Mouse (Mus musculus): ENCODE measurements around the gene Gss.

Gss gene

DNA sequence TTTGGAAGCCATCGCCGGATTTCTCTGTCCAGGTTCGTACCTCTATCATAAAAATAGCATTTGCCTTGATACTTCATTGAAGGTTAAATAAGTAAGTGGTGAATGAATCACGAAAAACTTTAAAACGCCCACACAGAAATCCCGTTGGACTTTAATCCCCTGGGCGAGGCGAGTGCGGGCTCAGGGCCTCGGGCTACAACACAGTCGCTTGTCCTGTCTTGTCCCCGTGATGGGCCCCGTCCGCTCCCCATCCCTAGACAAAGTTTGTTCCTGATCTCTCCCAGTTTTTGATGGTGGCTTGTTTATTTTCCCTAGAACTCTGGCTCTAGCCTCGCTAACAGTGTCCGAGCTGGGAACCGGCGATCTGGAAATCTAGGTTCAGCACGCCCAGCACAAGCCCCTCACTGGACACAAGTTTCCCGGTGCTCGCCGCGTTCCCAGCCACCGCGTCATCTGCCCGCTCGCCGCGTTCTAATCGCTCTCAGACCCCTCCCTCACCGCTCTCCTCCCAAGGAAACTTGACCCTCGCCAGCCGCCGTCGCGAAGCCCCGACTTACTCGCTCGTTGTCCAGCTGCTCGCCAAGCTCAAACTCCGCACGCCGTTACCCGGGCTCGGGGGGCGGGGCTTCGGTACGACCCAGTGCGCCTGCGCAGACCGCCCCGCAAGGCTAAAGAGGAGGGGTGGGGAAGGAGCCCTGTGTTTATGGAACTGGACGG lies at the start of gene Gss:
Gss (minus strand) TSS at position 674 of the 717 bp plus-strand sequence.
- DNase-seq: peak; percentile 97

DNA sequence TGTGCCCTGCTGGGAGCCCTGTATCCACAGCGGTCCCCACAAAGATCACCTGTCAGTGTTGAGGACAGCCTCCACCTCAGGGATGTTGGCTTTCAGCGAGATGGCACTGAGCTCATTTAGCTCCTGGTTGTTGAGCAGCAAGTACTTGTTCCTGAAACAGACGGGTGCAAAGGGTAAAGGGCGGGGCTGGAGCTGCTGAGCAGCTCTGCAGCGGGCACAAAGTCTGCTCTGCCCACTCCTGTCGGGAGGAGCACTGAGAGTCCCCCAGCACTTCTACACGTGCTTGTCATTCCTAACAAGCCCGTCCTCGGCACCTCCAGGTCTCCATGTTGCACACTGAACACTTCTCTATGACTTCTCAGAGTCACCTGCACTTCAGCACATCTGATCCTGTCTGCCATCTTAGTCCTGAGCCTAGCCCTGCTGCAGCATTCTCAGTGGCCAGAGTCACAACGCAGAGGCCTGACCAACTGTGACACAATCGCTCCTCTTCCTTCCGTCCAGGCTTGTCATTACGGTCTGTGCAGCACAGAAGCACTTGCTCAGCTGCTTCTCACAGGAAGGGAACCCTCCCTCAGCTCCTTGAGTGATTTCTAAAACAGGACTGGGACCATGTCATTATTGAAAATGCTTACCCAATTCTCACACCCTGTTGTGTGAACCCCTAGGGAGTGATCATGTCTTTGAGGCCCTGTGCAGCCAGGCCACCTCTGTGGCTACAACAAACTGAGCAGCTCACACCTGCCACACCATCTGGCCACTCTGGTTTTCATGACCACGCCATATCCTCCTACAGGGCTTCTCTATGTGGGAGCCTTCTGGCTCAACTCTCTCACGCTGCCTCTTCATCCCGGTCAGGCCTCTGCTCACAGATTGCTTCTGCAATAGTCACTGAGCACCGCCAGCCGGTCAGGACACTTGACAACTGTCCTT lies 49.2 kb upstream of the Gss start:
- peak; percentile 62 for DNase-seq

DNA sequence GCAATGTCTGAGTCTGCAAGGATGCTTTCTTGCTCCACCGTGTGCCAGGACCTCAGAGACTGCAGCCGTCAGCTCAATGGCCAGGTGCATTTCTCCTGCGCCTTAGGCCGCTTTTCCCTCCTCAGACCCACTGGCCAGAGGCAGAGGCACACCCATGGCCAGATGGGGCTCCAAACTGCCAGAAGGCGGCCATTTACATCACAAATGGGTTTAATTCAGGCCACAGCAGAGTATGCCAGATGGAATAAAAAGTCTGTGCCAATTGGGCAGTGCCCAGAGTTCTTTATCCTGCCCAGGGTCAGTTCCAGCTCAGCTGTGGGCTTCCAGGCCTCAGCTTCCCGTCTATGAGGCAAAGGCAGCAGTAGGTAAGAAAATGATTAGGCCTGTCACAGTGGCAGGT lies 48.0 kb upstream of the Gss start:
- DNase-seq: peak; percentile 88

DNA sequence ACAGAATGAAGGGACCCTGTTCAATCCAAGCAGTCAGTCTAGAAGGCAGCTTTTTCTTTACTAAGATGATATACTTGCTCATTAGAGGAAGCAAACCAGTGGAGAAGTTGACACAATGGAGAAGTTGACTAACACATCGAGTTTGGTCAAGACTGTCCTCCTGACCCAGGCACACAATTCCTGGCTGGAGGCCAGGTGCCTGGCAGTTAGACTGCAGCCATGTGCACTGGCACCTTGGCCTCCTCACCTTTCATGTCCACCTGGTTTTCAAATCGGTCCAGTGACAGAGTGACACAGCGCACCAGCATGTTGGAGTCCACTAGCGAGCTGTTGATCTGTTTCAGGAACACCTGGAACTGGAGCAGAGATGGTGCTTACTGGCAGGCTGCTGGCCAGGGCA lies 44.8 kb upstream of the Gss start:
- DNase-seq: no peak

DNA sequence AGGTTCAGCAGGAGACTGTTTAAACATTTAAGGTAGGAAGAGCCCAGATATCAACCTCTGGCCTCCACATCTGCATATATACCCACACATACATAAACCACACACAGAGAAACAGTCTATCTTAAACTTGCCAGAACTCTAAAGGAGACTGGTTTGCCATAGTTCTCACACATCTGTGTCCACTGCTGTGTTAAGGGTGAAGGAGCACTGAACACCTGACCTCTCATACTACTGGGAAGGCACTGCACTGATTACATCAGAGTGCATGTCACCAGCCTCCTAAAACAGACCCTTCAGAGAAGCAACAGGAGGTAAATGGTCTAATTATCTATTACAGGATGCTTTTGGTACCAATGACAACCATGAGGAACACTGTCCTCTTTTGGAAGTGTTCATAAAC lies 44.3 kb upstream of the Gss start:
- no peak for DNase-seq

DNA sequence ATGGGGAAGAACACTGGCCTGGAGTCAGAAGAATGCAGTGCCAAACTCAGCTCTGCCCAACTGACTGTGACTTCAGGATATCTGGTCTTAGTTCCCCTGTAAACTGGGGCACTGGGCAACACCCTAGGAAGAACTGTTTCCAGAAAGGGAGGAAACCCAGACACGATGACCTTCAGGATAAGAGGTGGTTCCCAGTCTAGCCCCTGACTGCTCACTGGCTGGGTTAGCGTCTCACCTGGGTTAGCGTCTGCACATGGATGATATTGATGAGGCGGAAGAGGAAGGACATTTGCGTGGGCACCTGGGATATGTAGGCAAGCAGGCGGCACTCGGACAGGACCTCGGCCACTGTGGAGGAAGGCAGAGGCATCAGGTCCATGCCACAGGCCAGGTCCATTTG lies 43.4 kb upstream of the Gss start:
- DNase-seq: no peak

DNA sequence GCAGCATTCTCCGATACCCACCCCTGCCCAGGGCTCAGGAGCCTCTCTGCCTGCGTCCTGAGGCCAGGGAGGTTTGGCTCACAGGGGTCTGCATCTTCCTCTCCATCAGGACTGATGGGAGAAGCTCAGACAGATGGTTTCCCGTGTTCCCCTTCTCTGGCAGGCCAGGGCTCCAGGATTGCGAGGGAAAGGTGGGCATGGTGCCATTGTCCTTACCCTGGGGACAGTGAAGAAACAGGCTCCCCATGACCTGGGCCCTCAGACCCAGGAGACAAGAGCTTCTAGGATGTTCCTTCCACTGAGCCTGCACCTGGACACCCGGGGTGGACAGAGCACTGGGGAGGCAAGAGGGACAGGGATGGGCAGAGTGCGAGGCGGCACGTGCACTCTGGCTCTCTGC lies 42.0 kb upstream of the Gss start:
- DNase-seq: peak; percentile 58

DNA sequence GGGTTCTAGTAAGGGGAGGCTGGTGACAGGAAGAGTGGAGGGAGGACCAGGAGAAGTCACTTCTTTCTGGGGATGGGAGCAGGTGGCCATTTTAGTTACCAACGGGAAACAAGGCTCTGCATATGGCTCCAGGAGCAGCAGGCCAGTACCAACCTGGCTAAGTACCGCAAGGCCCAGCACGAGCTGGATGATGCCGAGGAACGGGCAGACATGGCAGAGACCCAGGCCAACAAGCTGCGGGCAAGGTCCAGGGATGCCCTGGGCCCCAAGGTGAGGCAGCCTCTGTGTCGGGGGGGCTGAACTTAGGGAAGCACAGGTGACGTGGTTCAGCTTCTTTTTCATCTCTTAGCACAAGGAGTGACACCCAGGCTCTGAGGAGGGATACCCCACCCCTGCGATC lies 41.1 kb upstream of the Gss start:
- peak; percentile 73 for DNase-seq

DNA sequence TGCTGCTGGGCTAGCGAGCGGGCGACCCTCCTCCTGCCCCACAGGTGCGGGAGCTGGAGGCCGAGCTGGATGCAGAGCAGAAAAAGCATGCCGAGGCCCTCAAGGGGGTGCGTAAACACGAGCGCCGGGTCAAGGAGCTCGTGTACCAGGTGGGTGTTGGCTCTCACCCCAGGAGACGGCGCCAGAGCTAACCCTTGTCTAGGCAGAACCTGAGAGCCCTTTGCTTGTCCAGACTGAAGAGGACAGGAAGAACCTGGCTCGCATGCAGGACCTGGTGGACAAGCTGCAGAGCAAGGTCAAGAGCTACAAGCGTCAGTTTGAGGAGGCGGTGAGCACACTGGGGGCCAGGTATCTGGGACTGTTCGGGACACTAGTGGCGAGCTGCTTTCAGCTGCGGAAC lies 40.5 kb upstream of the Gss start:
- peak; percentile 47 for DNase-seq

DNA sequence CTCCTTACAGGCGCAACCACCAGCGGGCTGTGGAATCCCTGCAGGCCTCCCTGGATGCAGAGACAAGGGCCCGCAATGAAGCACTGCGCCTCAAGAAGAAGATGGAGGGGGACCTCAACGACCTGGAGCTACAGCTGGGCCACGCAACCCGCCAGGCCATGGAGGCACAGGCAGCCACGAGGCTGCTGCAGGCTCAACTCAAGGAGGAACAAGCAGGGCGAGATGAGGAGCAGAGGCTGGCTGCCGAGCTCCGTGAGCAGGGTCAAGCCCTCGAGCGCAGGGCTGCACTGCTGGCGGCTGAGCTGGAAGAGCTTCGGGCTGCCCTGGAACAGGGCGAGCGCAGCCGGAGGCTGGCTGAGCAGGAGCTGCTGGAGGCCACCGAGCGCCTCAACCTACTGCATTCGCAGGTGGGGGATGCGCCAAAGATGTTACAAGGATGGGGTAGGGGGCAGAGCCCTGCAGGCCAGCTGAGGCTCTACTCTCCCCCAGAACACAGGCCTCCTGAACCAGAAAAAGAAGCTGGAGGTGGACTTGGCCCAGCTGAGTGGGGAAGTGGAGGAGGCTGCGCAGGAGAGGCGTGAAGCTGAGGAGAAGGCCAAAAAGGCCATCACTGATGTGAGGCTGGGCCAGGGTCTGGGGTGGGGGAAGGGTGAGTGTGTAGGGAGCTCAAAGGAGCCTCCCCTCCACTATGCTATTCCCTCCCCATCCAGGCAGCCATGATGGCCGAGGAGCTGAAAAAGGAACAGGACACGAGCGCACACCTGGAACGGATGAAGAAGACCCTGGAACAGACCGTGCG lies 39.7 kb upstream of the Gss start:
- peak; percentile 50 for DNase-seq

DNA sequence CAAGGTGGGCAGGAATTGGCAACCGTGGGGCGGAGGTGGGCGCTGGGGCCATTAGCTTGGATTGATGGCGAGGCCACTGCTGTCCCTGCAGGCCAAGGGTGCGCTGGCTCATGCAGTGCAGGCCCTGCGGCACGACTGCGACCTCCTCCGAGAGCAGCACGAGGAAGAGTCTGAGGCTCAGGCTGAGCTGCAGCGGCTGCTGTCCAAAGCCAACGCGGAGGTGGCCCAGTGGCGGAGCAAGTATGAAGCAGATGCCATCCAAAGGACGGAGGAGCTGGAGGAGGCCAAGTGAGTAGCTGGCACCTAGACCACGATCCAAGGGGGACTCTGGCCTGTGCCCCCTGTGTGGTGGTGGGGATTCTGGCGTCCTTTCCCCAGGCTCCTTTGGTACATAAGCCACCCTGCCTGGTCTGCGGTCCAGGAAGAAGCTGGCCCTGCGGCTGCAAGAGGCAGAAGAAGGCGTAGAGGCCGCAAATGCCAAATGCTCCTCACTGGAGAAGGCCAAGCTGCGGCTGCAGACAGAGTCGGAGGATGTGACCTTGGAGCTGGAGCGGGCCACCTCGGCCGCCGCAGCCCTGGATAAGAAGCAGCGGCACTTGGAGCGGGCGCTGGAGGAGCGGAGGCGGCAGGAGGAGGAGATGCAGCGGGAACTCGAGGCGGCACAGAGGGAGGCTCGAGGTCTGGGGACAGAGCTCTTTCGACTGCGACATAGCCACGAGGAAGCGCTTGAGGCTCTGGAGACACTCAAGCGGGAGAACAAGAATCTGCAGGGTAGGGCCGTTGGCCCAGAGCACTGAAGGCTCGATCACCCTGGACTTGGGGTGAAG lies 38.2 kb upstream of the Gss start:
- peak; percentile 53 for DNase-seq

DNA sequence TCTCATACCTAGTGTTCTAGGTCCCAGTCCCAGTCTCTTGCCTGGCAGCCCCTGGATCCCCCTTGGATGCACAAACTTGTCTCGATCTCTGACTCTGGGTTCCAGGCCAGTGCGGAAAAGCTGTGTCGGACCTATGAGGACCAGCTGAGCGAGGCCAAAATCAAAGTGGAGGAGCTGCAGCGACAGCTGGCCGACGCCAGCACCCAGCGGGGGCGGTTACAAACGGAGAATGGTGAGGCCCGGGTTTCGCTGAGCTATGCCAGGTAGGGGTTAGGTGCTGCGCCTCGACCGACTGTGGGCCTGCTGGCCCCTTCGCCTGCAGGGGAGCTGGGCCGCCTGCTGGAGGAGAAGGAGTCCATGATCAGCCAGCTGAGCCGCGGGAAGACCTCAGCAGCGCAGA lies 37.5 kb upstream of the Gss start:
- peak; percentile 58 for DNase-seq

DNA sequence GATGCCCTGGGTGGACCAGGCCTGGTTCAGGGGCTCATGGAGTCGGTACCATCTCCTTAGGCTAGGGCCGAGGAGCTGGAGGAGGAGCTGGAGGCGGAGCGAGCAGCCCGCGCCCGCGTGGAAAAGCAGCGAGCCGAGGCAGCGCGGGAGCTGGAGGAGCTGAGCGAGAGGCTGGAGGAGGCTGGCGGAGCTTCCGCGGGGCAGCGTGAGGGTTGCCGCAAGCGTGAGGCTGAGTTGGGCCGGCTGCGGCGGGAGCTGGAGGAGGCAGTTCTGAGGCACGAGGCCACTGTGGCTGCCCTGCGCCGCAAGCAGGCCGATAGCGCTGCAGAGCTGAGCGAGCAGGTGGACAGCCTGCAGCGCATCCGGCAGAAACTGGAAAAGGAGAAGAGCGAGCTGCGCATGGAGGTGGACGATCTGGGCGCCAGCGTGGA lies 36.6 kb upstream of the Gss start:
- DNase-seq: peak; percentile 78

DNA sequence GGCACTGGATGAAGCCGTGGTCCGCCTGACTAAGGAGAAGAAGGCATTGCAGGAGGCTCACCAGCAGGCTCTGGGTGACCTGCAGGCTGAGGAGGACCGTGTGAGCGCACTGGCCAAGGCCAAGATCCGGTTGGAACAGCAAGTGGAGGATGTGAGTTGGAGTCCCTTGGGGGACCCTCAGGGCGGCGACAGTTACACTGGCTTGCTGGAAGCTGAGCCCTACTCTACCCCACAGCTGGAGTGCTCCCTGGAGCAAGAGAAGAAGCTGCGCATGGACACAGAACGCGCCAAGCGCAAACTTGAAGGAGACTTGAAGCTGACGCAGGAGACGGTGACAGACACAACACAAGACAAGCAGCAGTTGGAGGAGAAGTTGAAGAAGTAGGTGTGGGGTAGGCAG lies 35.9 kb upstream of the Gss start:
- DNase-seq: peak; percentile 63

DNA sequence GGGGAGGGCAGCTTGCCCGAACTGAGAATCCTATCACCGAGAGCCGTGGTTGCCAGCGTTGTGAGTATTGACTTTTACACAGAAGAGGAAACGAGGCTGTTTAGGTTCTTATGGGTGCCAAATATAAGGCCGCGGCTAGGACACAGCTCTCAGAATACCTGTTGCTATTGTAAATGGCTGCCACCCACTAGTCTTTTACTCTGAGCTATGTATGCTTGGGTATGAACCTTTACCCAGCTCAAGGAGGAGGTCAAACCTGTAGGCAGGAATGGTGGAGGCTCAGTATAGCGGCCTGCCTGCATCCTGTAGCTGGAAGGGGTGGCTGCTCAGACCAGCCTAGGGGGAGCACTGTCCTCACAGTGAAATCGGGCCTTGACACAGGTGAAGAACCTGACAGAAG lies 35.5 kb upstream of the Gss start:
- no peak for DNase-seq

DNA sequence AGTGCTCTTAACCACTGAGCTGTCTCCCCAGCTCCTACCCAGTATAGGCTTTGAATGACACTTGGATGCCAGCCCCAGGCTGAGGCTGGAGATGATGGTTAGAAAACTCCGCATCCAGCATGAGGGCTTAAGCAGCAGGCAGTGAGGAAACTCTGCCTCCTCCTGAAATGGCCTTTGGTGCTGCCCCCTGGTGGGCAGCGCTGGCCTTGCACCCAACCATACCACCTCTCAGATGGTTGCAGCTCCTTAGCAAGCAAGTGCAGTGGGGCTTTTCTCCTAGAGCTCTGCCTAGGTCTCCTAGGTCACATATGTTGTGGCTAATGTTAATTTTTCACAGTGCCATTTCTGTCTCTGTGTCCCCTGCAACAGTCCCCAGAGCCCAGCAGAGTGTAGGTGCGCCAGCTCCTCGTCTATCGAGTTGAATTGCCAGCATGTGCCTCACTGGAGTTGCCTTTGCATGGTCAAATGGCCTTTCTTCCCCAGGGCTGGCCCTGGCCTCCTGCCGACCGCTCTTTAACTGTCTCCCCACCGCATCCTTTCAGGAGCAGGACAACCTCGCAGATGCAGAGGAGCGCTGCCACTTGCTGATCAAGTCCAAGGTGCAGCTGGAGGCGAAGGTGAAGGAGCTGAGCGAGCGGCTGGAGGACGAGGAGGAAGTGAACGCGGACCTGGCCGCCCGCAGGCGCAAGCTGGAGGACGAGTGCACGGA lies 34.6 kb upstream of the Gss start:
- peak; percentile 80 for DNase-seq

DNA sequence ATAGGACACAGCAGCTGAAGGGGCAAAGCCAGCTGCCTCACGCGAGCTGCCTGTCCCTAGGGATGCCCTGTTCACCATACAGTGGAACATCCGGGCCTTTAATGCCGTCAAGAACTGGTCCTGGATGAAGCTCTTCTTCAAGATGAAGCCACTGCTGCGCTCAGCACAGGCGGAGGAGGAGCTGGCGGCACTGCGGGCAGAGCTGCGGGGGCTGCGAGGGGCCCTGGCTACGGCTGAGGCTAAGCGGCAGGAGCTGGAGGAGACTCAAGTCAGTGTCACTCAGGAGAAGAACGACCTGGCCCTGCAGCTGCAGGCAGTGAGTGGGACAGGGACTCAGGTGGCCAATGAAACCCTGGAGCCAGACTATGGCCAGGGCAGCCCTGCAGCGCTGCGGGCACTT lies 33.7 kb upstream of the Gss start:
- no peak for DNase-seq

DNA sequence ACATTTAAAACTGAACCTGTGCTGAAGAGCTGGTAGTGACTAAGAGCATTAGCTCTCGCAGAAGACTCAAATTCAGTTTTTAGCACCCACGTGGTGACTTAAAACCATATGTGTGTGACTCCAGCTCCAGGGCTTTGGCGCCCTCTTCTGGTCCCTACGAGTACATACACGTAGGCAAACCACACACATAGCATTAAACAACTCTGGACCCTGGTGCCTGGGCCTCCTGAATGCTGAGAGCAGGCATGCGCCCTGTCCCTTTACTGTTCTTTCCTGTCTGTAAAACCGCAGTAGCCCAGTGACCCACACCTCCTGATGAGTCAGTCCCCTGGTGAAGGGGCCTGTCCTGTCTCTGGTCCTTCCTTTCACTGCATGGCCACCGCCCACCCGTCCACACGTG lies 32.1 kb upstream of the Gss start:
- DNase-seq: no peak

DNA sequence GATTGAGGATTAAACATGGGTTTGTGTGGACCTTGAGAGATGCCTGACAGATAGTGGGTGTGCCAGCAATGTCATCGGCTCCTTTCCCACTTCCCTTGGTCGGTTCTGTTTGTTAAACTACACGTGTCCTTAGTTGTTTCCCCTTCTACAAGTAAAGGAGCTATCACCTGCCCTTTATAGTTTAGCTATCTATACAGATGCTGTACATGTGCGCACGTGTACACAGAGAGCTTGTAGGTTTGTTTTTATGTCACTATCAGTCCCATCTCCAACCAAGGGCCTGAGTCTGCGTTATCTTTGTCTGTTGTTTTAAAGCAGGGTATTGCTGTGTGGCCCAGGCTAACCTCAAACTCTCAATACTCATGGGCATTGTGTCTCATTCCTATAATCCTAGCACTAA lies 31.4 kb upstream of the Gss start:
- no peak for DNase-seq

DNA sequence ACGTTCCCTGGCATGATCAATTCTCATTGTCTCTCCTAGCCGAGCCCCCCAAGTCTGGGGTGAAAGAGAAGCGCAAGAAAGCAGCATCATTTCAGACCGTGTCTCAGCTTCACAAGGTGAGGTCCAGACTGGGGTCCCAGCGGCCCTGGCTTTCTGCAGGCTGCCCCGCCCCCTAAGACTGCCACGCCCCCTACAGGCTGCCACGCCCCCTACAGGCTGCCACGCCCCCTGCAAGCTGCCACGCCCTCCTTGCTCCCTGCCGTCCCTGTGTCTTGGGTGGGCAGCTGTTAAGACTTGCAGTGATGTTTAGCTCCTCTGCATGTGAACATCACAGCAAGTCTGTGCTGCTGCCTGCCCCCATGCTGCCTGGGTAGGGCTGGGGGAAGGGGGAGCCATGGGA lies 30.0 kb upstream of the Gss start:
- DNase-seq: no peak

DNA sequence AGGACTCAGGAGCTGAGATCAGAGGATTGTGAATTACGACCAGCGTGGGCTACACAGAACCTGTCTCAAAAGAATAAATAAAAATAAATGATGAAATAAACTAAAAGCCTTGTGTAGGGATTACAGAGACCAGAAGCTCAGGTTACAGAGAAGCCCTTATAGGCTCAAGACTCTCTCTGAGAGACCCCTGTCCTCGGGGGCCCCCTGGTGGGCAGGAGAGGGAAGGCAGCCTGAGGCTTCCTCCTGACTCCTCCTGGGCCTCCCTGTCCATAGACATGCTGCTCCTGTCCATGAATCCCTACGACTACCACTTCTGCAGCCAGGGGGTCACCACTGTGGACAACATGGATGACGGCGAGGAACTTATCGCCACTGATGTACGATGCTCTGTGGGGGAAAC lies 27.2 kb upstream of the Gss start:
- DNase-seq: peak; percentile 83

DNA sequence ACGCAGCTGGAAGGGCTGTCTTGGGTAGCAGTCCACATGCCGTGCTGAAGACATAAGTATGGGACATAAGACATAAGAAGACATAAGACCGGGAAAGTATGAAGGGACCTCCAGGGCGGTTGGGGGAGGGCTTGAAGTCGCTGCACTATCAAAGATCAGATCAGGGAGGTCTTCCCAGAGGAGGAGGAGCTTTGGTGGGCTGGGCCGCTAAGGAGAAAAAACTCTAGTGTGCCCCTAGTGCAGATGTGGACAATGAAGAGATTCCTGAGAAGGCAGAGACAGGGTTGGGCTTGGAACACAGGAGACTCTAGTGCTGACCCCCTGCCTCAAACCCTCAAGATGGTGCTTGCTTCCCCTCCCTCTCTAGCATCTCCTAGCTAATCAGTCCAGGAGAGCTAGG lies 24.4 kb upstream of the Gss start:
- no peak for DNase-seq
